Mouse (Mus musculus) central nervous system, embryonic 18 days (tissue): Measurements from ENCODE around the gene Fcgrt. TPM values are rescaled to one million over a fixed set of nuclear protein-coding genes. Genes with fewer than 3 reads are reported as not detected.

Source experiments
- polyA plus RNA-seq: library from polyadenylated mRNA; depleted of rRNA; stranded (reverse); fragments of >200 nt; gene quantifications from 2 replicates; pipeline ENCODE4 v1.2.3, GENCODE M21; 2012; rRNA removed

Fcgrt gene
- polyA plus RNA-seq, result 15.8 and 18.4 TPM in 2 replicates

DNA sequence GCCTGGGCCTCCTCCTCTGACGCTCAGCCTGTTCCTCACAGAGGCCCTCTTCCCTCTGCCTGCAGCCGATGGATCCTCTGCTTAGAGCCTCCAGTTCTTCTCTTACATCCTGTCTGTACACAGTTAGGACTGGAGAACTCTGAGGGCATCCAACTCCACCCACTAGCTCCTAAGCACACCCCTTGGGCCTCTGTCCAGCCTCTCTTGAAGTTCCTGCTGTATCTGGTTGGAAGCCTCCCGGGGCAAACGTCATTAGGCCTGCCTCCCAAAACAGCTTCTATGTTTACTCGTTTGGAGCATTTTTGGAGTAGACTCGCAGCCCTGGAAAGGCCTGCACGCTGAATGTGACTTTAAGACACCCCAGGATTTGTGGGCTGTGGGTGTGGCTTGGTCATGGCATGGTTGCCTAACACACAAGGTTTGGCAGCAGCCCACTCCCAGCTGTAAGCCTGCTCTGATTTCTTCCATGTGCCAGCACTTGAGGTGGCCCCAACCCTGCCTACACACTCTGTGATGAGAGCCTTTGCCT is at the start of gene Fcgrt:
Fcgrt (minus strand) TSS at position 200 of the 529 bp plus-strand sequence.

GRCm38 (mm10) chr7:45135993-45136567 is 32.4 kb upstream of the Fcgrt start, which contains the start of the genes Gm45713 and Flt3l:
Gene Gm45713 (minus strand): TSS chr7:45136231.
Gene Flt3l (minus strand): TSS chr7:45136432.

DNA sequence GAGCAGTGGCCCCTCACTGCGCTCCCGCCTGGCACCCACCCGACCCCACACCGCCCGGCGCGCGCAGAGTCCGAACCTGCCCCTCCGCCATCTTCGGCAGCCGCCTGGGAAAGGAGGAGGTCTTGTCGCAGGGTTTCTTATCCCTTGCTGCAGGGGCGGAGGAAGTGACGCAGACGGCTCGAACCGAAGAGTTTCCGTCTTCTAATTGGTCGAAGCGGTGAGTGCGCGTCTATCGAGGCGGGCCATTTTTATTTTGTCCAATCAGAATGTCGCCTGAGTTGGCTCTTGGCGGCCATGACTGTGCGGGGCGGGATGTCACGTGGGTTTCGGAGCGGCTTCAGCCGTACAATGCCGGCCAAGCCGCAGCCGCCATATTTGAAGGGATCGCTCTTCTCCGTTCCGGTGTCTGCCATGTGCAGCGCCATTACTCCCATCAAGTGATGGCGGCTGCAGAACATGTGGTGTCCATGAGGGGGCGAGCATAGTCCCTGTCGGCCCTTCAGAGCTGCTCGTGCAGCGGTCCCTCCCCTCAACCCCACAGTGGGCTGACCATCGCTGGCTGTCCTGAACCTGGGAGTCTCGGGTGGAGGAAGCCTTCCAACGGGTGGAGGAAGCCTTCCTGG is 25.1 kb upstream of the Fcgrt start, which contains the start of gene Rpl13a:
Rpl13a (minus strand) TSS at position 138 of the 623 bp plus-strand sequence.

GRCm38 (mm10) chr7:45124224-45125143 is 20.8 kb upstream of the Fcgrt start, which contains the start of gene Rps11:
Gene Rps11 (minus strand): TSS chr7:45124439.

DNA sequence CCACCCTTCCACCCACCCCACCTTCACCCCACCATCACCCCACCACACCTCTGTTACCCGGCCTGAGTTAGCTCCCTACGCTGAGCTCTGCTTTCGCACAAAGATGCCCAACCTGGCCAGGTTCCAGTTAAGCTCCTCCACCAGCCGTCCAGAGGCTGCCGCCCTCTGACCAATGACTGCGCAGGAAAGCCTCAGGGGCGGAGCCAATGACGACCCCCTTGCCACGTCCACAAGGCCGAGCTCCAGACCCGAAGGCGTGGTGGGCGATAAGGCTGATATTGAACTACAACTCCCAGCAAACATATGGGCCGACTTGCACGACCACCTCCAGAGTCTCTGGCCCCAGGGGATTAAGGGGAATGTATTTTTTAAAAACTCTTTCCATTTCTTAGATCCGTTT is 11.6 kb downstream of the Fcgrt start, which contains the start of gene Rcn3:
Rcn3 (minus strand) TSS at position 174 of the 400 bp plus-strand sequence.

DNA sequence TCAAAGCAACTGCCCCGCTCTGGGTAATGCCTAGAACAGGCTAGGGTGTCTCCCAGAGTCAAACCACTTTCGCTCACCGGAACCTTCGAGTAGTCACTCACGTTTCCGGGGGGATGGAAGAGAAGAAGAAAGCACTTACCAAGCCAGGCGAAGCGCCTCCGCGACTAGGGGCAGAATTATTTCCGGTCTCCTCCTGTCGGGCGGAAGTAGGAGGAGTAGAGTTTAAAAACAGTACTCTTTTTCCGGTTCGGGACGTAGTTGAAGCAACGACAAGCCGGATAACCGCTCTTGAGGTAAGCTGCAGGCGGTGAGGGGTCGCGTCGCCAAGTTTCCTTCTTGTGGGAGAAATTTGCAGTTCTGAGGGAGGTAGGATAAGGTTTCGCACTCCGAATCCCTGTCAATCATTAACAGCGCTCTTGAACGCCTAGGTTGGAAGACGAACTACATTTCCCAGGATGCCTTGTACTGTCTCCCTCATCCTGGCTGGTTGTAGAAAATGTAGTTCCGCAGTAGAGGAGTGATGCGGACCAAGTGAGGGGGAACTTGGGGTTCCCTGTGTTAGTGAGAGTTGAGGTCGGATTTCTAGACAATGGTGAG is 41.3 kb downstream of the Fcgrt start, which contains the start of the genes Nosip and Prrg2:
Nosip (plus strand) TSS at position 191 of the 597 bp plus-strand sequence.
Prrg2 (minus strand) TSS at position 439 of the 597 bp plus-strand sequence.

DNA sequence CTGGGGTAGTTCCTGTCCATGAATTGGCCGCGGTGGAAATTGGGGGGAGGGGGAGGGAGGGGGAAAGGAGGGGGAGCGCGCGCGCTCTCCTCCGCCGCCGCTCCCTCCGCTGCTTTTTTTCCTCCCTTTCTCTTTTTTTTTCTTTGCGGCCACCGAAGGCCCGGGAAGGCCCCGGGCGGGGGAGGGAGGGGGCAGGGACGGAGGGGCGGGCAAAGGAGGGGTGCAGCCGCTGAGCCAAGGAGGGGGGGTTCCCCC is 50.9 kb downstream of the Fcgrt start, which contains the start of gene Prr12:
Prr12 (minus strand) TSS at position 20 of the 255 bp plus-strand sequence.

Other genes with a start within 250 kb of the Fcgrt start
- gene Pnkp, start 246.7 kb downstream of the Fcgrt start, polyA plus RNA-seq, result 31.5 and 33.3 TPM in 2 replicates
- 560 and 658 TPM in 2 replicates for gene Ptov1, start 234.1 kb downstream of the Fcgrt start, polyA plus RNA-seq
- 135 and 146 TPM in 2 replicates for gene Med25, start 211.1 kb downstream of the Fcgrt start, polyA plus RNA-seq
- 23.8 and 23.9 TPM in 2 replicates for gene Fuz, start 207.8 kb downstream of the Fcgrt start, polyA plus RNA-seq
- 139 and 165 TPM in 2 replicates for gene Ap2a1, start 174.4 kb downstream of the Fcgrt start, polyA plus RNA-seq
- 0.08 and 0.10 TPM in 2 replicates for gene Tsks, start 160.6 kb downstream of the Fcgrt start, polyA plus RNA-seq
- 96.5 and 105 TPM in 2 replicates for gene Cpt1c, start 129.0 kb downstream of the Fcgrt start, polyA plus RNA-seq
- 861 and 874 TPM in 2 replicates for gene Prmt1, start 117.3 kb downstream of the Fcgrt start, polyA plus RNA-seq
- gene Irf3, start 106.2 kb downstream of the Fcgrt start, polyA plus RNA-seq, result 89.9 and 97.5 TPM in 2 replicates
- 8.4 and 10.7 TPM in 2 replicates for gene Bcl2l12, start 105.1 kb downstream of the Fcgrt start, polyA plus RNA-seq
- gene Scaf1, start 87.5 kb downstream of the Fcgrt start, polyA plus RNA-seq, result 91.3 and 106 TPM in 2 replicates
- 20.9 and 23.6 TPM in 2 replicates for gene Rras, start 85.9 kb downstream of the Fcgrt start, polyA plus RNA-seq
- gene Prr12, start 51.0 kb downstream of the Fcgrt start, polyA plus RNA-seq, result 9.9 and 13.2 TPM in 2 replicates
- gene Nosip, start 41.4 kb downstream of the Fcgrt start, polyA plus RNA-seq, result 74.9 and 77.9 TPM in 2 replicates
- 17.9 and 18.6 TPM in 2 replicates for gene Prrg2, start 41.2 kb downstream of the Fcgrt start, polyA plus RNA-seq
- gene Rcn3, start 11.6 kb downstream of the Fcgrt start, polyA plus RNA-seq, result 34.7 and 64.0 TPM in 2 replicates
- 524 and 549 TPM in 2 replicates for gene Rps11, start 20.6 kb upstream of the Fcgrt start, polyA plus RNA-seq
- gene Rpl13a, start 24.9 kb upstream of the Fcgrt start, polyA plus RNA-seq, result 2,210 and 2,469 TPM in 2 replicates
- 0.21 and 0.34 TPM in 2 replicates for gene Gm45713, start 32.4 kb upstream of the Fcgrt start, polyA plus RNA-seq
- 7.5 and 9.1 TPM in 2 replicates for gene Flt3l, start 32.6 kb upstream of the Fcgrt start, polyA plus RNA-seq
- 144 and 160 TPM in 2 replicates for gene Pih1d1, start 50.5 kb upstream of the Fcgrt start, polyA plus RNA-seq
- 13.3 and 16.7 TPM in 2 replicates for gene Aldh16a1, start 50.7 kb upstream of the Fcgrt start, polyA plus RNA-seq
- gene Slc17a7, start 60.1 kb upstream of the Fcgrt start, polyA plus RNA-seq, result 45.9 and 55.3 TPM in 2 replicates
- 0.16 and 0.22 TPM in 2 replicates for gene Gfy, start 75.7 kb upstream of the Fcgrt start, polyA plus RNA-seq
- 0.19 and 0.21 TPM in 2 replicates for gene Pth2, start 77.1 kb upstream of the Fcgrt start, polyA plus RNA-seq
- gene Ccdc155, start 101.0 kb upstream of the Fcgrt start, polyA plus RNA-seq, result 0.56 and 0.74 TPM in 2 replicates
- 5.7 and 5.9 TPM in 2 replicates for gene Dkkl1, start 108.3 kb upstream of the Fcgrt start, polyA plus RNA-seq
- gene Tead2, start 111.9 kb upstream of the Fcgrt start, polyA plus RNA-seq, result 57.7 and 65.9 TPM in 2 replicates
- 1.5 and 1.6 TPM in 2 replicates for gene Cd37, start 135.3 kb upstream of the Fcgrt start, polyA plus RNA-seq
- 2.1 and 2.2 TPM in 2 replicates for gene Slc6a16, start 137.2 kb upstream of the Fcgrt start, polyA plus RNA-seq
- gene Slc6a21, start 173.7 kb upstream of the Fcgrt start, polyA plus RNA-seq, result 0.03 and 0.12 TPM in 2 replicates
- gene Trpm4, start 229.9 kb upstream of the Fcgrt start, polyA plus RNA-seq, result 23.4 and 26.7 TPM in 2 replicates
- 0.35 and 2.8 TPM in 2 replicates for gene Hrc, start 231.4 kb upstream of the Fcgrt start, polyA plus RNA-seq